Mouse (Mus musculus): ENCODE measurements around the gene Palld.
A peak's percentile ranks its signal among the peaks of the same experiment; 100 is the strongest.

Gene Palld

GRCm38 (mm10) chr8:61549585-61549984, 352.9 kb downstream of the Palld start:
- peak in 1 of 2 experiments; percentile 27 for DNase-seq

GRCm38 (mm10) chr8:61539828-61540500, 362.5 kb downstream of the Palld start:
- peak; percentile 81 to 87 for DNase-seq

- DNase-seq = peak in 1 of 2 experiments; percentile 38
Observed at GRCm38 (mm10) chr8:61537471-61537870, 365.0 kb downstream of the Palld start.

GRCm38 (mm10) chr8:61535472-61535871, 367.0 kb downstream of the Palld start:
- DNase-seq = no peak

GRCm38 (mm10) chr8:61533356-61533926, 369.0 kb downstream of the Palld start:
- DNase-seq = no peak

DNA sequence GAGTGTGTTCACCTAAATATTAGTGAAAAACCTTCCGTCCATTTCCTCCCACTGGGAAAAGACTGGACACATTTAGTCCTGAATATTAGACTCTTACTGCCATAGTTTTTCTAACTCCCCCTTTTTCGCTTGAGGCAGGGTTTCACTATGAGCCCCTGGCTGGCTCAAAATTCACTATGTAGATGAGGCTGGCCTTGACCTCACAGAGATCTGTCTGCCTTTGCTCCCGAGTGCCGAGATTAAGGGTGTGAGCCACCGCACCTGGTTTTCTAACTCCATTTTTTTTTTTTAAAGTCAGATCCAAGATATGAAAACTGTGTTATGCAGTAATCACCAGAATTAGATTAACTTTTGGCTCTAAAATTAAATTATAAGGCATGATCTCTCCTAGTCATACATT, 369.7 kb downstream of the Palld start:
- DNase-seq = no peak

DNA sequence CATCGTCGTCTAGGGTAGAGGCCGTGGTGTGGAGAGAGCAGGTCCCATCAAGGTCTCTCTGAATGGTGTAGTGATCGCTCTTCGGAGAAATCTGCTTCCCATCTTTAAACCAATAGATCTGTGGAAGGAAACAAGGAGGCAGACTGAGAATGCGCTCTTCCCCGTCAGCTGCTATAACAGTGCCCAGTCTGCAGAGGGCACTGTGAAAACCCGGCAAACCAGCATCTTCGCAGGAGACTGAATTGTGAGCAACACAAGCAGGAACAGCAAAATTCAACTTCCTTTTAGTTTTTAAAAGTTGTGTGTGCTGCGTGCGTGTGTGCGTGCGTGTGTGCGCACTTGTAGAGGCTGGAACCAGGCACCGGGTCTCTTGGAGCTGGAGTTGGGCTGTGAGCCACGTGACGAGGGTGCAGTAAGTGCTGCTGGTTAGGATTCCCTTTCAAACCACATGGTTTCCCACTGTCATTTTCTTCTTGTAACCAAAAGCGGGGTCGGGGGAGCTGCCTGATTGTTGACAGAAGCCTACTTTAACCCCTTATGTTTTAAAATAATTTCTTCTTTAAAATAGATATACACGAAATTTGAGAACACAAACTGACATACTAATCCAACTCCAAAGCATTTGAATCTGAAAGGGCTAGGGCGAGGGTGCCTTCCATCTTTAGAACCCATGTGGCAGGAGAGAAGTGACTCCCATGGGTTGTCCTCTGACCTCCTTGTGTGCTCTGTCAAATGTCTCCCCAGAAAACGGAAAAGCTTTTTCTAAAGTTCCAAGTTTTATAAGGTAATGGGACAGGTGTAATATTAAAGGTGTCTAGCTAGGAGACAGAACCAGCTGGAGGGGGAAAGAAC, 370.3 kb downstream of the Palld start:
- no peak for DNase-seq

DNA sequence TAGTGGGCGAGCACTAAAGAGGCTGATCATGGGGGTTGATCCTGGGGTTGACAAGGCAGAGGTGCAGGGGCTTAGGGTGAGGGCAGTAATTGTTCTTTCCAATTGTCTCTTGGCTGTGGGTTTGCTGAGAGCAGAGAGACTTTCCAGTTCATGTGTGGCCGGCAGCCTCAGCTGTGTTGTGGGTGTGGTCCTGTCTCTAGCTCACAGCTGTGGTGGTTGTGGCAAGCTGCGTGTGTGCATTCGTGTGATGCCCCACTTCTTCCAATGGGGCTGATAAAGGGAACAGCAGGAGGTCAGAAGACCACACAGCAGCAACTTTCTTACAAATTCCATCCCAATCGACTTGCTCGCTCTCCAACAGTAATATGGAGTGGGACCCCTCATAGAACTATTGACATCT, 373.8 kb downstream of the Palld start:
- DNase-seq = peak in 1 of 2 experiments; percentile 32

DNA sequence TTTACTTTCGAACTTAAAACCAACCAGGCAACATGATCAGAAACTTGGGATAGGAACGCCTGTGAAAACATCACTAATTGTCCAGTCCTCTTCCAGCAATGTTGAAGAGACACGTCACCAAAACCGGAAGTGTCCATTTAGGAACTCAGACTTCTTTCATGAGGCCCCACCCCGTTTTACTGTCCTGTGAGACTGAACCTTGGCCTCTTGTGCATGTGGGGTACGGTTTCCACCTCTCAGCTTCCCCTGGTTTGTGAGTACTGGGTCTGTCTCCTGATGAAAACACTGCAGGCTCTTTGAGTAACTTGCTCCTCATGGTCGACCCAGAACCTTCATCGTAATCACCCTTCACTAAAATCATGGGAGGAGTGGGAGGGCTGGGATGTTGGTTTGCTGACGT, 374.3 kb downstream of the Palld start:
- DNase-seq = no peak

- no peak for DNase-seq
Observed at GRCm38 (mm10) chr8:61527037-61527436, 375.5 kb downstream of the Palld start.

- peak in 1 of 2 experiments; percentile 46 for DNase-seq
Observed at GRCm38 (mm10) chr8:61522132-61522531, 380.4 kb downstream of the Palld start.

DNA sequence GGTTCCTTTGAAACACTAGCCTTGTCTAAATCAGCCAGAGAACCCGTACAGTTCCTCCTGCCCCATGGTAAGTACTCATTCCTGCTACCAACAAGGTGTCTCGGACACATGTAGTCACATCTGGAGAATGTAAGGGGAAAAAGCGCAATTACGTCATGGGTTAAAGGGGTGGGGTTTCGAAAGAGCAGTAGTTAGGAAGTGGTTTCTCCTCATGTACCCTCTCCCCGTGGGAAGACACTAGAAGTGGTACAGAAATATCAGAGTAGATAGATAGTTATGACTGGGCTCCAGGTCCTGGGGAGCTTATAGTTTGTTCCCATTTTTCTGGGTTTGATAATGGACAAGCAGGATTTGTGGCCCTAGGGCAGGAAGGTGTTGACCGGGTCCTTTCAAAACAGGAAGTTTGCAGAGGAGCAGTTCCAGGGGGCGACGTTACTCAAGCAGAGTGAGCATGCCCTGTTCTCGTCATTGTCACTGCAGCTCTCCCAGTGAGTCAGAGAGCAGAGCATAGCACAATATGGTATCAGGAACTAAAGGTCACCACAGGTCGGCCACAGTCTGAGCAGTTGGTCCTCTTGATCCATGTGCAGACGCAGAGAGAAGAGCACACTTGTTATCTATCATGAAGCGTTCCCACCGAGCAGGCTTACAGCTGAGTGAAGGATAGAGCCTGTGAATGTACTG, 384.8 kb downstream of the Palld start:
- no peak for DNase-seq

GRCm38 (mm10) chr8:61516745-61517501, 385.6 kb downstream of the Palld start:
- DNase-seq = no peak

DNA sequence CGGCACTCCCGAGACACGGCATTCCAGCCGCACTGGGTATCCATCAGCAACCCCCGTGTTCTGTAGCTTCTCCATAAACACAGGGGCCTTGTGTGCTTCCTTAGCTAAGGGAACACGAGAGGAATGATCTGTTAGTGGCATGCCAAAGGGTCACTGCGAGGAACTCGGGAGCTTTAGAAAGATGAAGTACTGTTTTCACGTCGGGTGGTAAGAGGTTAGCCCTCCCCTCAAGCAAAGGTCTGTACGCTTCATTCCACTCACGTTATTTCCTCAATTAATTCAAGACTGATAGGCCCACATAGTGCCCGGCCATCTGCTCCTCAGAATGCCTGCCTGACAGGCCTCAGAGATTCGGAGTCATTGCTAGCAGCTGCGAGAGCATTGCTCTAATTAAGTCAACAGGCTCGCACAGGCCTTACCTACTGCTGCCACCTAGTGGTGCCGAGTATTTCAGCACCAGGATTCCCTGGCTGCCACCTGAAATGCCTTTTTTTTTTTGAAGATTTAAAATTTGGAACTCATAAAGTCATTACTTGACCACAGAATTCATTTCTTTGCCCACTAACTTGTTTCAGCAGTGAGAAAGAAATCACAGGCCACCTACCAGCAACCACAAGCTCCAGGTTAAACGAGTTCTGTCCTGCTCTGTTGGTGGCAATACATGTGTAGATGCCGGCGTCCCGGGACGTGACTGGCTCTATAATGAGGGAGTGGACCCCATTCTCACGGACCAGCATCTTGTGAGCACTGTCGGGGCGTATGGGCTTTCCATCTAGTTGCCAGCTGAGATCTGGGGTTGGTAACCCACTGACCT, 386.4 kb downstream of the Palld start:
- peak; percentile 75 to 82 for DNase-seq

DNA sequence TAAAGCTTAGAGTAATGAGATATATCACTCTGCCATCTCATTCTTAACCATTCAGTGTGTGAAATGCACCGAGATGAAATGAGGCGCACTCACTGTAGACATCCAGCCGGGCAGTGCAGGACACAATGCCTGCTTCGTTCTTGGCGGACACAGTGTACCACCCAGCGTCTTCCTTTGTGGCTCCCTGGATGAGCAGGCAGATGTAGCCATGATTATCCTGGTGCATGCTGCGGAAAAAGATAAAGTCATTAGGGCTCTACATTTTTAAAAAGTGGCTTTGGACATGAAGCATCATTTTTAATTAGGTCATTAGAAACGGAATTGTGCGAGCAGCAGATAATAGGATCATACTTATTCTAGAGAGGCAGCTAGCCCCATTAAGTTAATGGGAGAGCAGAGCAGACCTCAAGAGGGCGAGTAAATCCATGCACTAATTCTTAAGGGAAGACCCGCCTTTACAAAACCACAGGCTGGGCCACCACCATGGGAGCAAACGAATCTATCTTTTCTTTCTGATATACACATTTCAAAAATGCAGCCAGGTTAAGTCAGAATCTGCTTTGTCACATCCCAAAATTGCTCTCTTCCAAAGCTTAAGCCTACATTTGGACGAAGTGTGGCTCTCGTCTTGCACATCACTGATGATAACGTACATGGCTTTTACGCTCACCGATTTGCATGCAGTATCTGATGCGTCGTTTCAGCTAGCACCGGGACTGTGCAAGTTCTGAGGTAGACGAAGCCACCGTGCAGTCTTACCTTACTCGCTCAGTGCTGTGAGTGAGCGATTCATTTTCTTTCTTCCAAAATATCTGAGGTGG, 387.2 kb downstream of the Palld start:
- DNase-seq = no peak

DNA sequence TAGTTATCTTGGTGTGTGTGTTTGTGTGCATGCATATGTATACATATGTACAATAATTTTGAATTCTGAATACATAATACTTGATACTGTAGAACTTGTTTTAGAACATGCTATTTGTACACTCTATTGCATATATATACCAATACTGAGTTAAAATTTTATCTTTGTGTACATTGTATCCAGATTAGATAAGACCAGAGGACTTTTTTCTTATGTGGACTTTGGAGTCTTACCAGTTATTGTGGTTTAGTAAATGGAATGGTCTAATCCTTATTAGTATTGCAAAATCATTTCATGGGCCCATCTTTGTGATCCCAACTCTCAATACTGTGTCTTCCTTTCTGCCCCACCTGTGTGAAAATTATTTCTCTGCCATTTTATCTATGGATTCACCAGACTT, 400.2 kb downstream of the Palld start:
- no peak for DNase-seq

DNA sequence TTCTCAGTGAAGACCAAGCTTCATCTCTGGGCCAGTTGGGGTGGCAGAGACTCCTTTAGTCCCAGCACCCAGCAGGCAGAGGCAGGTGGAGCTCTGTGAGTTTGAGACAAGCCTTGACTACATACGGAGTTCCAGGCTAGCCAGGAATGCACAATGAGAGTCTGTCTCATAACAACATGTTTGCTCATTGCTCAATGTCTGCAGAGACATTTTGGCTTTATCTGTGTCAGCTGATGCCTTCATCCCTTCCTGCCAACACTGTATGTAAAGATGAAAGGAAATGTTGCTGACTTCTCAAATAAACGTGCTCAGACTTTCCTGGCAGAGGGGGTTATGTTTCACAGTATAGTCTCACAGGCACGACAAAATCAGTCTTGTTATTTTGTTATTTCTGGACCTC, 401.6 kb downstream of the Palld start:
- no peak for DNase-seq

DNA sequence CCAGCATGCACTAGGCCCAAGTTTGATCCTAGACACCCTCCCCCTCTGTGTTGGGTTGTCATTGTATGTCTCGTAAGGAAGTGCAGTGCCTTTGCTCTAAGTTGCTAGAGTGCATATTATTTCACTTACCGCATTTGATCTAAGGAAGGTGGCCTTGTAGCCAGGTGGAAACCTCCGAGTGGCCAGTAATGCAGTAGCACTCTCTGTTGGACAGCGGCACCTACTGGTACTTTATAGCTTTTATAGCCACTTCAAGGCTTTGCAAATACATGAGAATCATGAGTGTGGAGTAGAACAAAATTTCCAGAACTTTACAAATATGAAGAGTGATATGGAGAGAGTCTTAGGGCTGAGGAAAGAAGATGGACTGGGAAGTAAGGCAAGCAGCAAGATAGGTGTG, 403.5 kb downstream of the Palld start:
- peak in 1 of 2 experiments; percentile 45 for DNase-seq

DNA sequence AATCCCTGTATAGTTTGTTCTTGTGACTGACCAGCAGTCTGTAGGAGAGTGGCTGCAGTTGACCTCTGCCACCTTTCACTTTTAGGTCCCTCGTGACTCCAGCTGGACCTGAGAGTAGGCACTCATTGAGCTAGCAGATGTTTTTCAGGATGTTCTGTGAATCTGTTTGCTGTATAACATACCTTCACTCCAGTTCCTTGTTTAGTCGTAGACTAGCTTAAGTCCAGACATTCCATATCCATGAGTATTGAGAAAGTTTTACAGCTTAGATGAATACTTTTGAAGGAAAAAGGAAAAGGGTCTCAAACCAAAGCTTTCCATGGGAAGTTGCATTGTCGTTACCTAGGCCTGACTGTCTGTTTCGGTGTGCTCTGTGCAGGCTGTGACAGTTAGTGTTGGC, 405.4 kb downstream of the Palld start:
- no peak for DNase-seq

DNA sequence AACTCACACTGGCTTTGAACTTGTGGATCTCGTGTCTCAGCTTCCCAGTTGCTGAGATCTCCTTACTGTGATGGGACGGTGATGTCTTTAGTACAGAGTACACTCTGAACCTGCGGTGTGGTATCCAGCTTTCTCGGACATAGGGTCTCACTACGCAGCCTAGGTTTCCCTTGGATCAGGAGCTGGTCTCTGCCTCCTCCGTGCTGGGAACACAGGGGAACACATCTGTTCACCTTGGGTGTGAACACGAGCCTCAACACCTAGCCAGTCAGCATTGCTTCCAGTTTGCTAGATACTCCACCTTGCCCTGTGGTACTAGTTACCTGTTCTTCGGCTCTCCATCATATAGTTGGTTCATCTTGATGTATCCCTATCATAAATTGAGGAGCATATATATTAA, 413.9 kb downstream of the Palld start:
- DNase-seq = no peak
